18 mouse cellular contexts compared by ENCODE assay signal in genomic region chr12:15542486-15542885, GRCm38 (mm10).
"Had no signal": no experiment of that assay in that cellular context is flagged by ENCODE, and none has a peak within 500 bp of the region (broad histone marks: within the 10 kb centered on the region; RNA-seq: fewer than 3 reads in every experiment).

No protein-coding gene starts in this region.

- H3K4me2 ChIP-seq: lung, embryonic 14.5 days; midbrain, embryonic 12.5 days; neural tube, embryonic 13.5 days; neural tube, embryonic 15.5 days had no signal

- H3K4me1 ChIP-seq: midbrain, embryonic 10.5 days; midbrain, embryonic 12.5 days; neural tube, embryonic 13.5 days; neural tube, embryonic 15.5 days had no signal

- H3K36me3 ChIP-seq: midbrain, embryonic 10.5 days; midbrain, embryonic 12.5 days; neural tube, embryonic 13.5 days; neural tube, embryonic 15.5 days had no signal

- H3K27me3 ChIP-seq: midbrain, embryonic 12.5 days; neural tube, embryonic 13.5 days; neural tube, embryonic 15.5 days had no signal

- DNase-seq: lung, adult 18-20 months; lung, embryonic 14.5 days; lung, postnatal 10 days; lung, postnatal 4 days; midbrain, embryonic 14.5 days; retina, postnatal 1 day; right cerebral cortex, adult 18-20 months; right cerebral cortex, postnatal 25 days; right cerebral cortex, postnatal 4 days; spleen, adult 18-20 months; thymus, adult 18-20 months; thymus, postnatal 25 days; thymus, postnatal 4 days had no signal

- H3K9me3 ChIP-seq: midbrain, embryonic 10.5 days; midbrain, embryonic 12.5 days; neural tube, embryonic 13.5 days; neural tube, embryonic 15.5 days had no signal

- H3K9ac ChIP-seq: lung, embryonic 14.5 days; midbrain, embryonic 12.5 days; neural tube, embryonic 13.5 days; neural tube, embryonic 15.5 days had no signal

- H3K27ac ChIP-seq: midbrain, embryonic 10.5 days; midbrain, embryonic 12.5 days; neural tube, embryonic 13.5 days; neural tube, embryonic 15.5 days had no signal

- H3K4me3 ChIP-seq: midbrain, embryonic 10.5 days; midbrain, embryonic 12.5 days; myocyte; neural tube, embryonic 13.5 days; neural tube, embryonic 15.5 days had no signal
